Mouse (Mus musculus) spleen, postnatal 10 days (tissue): ENCODE results near the gene Xpr1.

Experiments used
- DNase-seq, 2 experiments: peaks; one replicate each; pipeline ENCODE4 v3.0.0; 2021 to 2022; ENCODE audit warnings: low spot score in 2 of 2

The Xpr1 gene

DNA sequence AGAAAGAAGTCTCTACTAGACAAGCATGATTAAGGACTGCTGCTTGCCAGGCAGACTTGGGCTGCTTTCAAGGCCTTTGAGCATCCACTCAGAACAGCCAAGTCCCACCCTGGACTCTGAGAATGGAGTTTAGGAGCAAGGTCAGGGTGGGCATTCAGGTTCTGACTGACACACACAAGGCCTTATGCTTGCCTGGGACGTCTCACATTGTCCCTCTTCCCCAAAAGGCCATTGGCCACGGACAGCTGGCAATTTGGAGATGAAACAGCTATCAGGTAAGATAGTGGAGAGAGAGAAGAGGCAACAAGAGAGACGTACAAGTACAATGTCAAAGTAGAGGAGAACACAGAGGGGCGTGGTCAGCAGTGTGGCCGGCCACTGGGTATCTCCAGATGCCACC is 165.6 kb downstream of the Xpr1 start:
- DNase-seq = no peak

- DNase-seq = no peak
Measured at GRCm38 (mm10) chr1:155250531-155251135, 166.6 kb downstream of the Xpr1 start.

DNA sequence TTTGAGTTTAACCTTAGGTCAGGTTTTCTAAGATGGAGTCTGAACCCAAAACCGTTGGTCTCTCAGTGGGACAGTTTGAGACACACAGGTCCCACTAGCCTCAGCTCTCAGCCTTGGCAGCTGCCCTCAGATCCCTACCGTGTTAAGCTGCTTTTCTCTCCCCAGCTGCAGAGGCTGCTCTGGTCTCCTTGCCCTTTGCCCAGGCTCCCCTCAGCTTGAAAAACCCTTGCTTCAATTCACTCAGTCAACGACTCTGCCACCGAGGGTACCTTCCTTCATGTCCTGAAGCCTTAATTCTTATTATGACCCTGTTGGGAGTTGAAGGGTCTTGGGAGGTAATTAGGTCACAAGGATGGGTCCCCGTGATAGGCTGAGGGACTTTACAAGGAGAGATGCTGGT is 167.3 kb downstream of the Xpr1 start:
- no peak for DNase-seq

DNA sequence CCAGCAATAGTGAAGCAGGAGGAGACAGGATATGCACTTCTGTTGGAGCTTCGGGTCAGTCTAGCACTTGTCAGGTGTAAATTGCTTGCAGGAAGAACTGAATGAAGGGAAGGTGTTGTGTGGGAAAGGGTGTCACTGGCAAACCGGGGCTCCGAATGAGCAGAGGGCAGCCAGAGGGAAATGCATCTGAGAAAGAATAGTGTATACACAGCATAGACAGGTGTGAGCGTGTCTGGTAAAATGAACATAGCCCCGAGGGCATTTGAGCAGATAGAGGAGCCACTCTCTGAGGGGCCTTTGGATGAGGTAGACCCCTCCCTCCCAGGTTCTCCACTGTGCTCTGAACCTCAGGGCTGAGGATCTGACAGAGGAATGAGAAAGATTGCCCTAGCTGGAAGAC is 169.2 kb downstream of the Xpr1 start:
- DNase-seq = no peak

DNA sequence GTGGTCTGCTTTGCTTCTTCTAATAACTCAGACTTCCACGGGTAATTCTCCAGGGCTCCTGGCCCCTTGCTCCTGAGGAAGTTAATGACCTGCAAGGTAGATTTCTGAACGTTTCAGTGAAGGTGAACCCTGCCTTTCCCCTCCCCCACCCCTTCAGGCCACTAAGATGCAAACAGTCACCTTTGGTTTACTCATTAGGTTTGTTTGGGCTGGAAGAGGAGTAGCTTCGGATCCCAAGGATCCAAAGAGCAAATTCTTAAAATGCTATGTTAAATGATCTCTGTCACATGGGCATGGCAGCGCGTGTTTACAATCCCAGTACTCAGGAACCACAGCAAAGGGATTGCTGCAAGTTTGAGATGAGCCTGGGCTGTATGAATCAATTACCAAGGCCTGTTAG is 169.8 kb downstream of the Xpr1 start:
- DNase-seq = no peak

- DNase-seq = no peak
Measured at GRCm38 (mm10) chr1:155245516-155245915, 171.7 kb downstream of the Xpr1 start.

GRCm38 (mm10) chr1:155244771-155245211 is 172.4 kb downstream of the Xpr1 start:
- no peak for DNase-seq

DNA sequence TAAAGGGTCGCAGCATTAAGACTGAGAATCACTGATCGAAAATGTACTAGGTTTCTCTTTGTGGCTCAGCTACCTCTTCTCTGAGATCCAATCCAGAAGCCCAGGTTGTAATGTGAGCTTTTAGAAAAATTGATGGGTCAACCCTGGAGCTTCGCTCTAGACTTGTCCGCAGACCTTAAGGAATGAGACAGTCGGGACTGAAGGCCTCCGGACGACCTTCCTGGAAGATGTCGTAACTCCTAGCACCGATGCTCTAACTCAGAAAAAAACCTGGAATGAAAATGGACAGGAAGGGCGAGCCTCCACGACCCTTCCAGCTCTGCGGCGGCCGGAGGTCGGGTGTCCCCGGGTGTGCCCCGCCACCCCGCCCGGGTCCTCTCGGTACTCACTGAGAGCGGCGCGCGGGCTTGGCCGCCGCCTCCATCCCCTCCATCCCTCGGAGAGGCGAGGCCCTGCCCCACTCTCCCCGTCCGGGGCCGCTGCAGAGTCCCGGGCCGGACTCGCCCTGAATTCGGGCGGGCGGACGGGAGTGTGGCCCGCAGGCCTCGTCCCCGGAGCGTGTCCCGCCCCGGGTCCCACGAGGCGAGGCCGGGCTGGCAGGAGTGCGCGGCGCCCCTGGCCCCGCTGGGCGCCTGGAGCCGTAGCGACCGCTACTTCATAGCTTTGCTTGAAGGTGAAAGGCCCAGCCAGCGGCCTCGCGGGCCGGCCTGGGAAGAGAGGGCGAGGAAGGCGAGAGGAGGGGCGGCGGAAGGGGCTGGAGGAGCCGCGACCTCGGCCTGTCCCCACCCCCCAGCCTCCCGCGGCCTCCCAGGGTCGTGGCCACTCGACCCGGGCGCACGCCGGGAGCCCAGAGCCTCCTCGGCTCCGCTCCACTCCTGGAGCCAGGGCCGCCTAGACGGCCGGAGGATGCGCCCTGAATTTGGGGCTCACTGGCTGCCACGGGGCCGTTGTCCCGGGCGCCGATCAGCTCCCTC is 173.1 kb downstream of the Xpr1 start, which contains the start of gene BC034090:
TSS of gene BC034090 (minus strand) at position 648 of the 974 bp plus-strand sequence.
- peak in 1 of 2 experiments; percentile 26 for DNase-seq

- DNase-seq = no peak
Measured at GRCm38 (mm10) chr1:155242488-155242745, 174.8 kb downstream of the Xpr1 start.

DNA sequence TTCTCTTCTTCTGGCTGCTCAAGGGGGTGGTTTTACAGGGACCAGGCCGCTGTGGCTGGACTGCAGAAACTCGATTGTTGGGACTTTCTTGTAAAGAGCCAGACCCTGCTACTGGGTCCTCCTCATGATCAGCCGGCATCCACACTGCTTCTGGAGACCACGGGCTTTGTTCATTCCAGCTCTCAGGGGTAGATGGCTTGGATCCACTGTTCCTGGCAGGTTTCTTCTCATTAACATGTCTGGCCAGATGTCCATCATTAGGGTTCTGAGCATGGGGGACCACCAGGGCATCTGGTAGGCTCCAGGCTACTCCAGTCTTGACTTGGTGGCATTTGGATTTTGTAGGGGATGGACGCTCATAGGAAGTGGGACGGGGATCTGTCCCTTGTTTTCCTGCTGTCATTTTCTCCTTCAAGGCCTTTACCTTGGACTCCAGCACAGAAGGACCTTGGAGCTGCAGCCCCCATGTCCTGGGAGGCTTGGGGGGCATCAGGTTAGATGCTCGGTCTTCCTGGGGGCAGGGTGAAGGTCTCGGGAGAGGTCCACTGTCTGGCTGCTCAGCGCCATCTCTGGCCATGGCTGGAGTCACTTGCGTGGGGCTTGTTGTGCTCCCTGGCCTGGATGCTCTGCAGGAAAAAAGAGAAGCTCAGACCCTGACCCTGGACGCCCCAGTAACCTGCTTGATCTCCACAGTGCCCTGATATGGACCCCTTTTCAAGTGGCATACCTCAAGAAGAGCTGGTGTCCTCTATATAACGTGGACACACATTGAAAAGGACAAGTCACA is 175.3 kb downstream of the Xpr1 start:
- no peak for DNase-seq

GRCm38 (mm10) chr1:155239962-155240717 is 177.1 kb downstream of the Xpr1 start:
- no peak for DNase-seq

- DNase-seq = no peak
Measured at GRCm38 (mm10) chr1:155239169-155239568, 178.0 kb downstream of the Xpr1 start.

GRCm38 (mm10) chr1:155238126-155238525 is 179.1 kb downstream of the Xpr1 start:
- DNase-seq = no peak

- DNase-seq = no peak
Measured at GRCm38 (mm10) chr1:155237390-155237789, 179.8 kb downstream of the Xpr1 start.

DNA sequence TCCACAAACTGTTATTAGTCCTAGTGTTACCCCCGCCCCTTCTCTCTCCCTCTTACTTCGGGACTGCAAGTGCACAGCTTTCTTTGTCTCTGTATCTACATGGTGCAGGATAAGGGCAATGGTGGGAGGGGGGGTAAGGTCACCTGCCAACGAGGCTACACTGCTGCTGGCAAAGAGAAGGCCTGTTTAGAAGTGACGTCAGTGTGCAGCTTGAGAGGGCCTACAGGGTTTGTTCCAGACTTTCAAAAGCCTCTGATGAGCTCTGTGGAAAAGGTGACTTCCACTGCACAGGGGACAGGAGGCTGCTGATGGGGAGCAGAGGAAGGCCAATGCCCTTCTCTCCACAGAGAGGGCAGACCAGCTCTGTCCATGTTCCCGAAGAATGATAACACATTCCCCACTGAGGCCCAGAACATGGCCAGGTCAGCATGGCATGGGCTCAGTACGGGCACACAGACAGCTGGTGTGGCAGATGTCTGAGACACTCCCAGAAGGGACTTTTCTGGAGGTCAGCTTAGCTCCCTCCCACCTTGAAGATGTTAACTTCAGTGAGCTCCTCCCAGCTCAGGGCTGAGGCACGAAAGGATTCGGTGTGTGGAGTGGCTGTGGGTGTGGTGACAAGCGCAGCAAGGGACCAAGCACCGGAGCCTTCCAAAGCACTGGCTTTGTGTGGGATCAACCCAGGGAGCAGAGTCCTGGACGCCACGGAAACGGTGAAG is 180.8 kb downstream of the Xpr1 start:
- no peak for DNase-seq

- no peak for DNase-seq
Measured at GRCm38 (mm10) chr1:155235641-155236040, 181.6 kb downstream of the Xpr1 start.

DNA sequence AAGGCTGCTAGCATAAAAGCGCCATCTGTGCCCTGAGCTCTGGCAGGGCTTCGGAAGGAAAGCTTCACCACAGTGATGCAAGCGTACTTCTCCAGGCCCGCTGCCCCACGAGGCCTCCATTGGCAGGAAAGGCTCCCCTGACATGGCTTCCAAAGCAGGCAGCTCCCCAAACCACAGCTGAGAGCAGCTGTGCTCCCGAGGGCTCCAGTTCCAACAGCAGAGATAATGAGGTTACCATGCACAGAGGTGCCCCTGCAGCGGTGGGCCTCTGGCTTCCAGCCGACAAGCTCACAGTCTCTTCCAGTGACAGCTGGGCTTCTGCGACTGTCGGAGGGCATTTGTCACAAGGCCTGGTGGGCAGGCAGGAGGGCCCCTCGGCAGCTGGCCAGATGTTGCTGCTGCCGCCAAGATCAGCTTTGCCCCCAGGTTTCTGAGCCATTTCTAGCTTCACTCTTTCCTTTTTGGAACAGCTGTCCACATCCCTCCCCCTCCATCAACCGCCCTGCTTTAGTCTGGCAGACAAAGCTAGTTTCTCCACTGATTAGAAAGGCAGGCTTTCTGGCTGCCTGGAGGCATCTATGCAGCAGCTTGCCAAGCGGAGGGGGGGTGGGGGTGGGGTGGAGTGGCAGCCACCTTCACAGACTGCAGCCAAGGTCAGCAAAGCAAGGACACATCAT is 183.1 kb downstream of the Xpr1 start:
- no peak for DNase-seq

GRCm38 (mm10) chr1:155233378-155233777 is 183.8 kb downstream of the Xpr1 start:
- DNase-seq = no peak

GRCm38 (mm10) chr1:155232786-155233185 is 184.4 kb downstream of the Xpr1 start:
- DNase-seq = no peak

- DNase-seq = no peak
Measured at GRCm38 (mm10) chr1:155232385-155232784, 184.8 kb downstream of the Xpr1 start.
